Mouse (Mus musculus) embryonic facial prominence, embryonic 15.5 days (tissue): ENCODE measurements around the gene H2-Q2. TPM values are rescaled to one million over a fixed set of nuclear protein-coding genes. Genes with fewer than 3 reads are reported as not detected.
A peak's percentile ranks its signal among the peaks of the same experiment; 100 is the strongest.
"Not testable (repeated sequence)": the region's sequence is repeated elsewhere in the genome, so short reads cannot be mapped to it uniquely, and the experiment has no call there.

Experiments used
- ATAC-seq: fragments of 200-750 bp; cut with Nextera tagmentation; 2 replicates; pipeline ENCODE4 v1.8.0; 2017; ENCODE audit warnings: low read depth, moderate TSS enrichment; ENCODE audit not compliant: insufficient number of reproducible peaks, low FRiP score, low TSS enrichment
- H3K27ac ChIP-seq: fragments of 300-500 bp; sonication (generic); replicated peaks from 2 replicates; pipeline ENCODE4 v1.5.1; 2015; ENCODE audit warnings: mild to moderate bottlenecking, inconsistent platforms
- H3K27me3 ChIP-seq: fragments of 300-500 bp; sonication (generic); 2 replicates; pipeline ENCODE4 v1.6.1; 2015; ENCODE audit warnings: inconsistent platforms
- H3K36me3 ChIP-seq: fragments of 300-500 bp; sonication (generic); 2 replicates; pipeline ENCODE4 v1.6.1; 2015; ENCODE audit warnings: mild to moderate bottlenecking, inconsistent platforms
- H3K4me1 ChIP-seq: fragments of 300-500 bp; sonication (generic); 2 replicates; pipeline ENCODE4 v1.6.1; 2015; ENCODE audit warnings: inconsistent platforms
- H3K4me2 ChIP-seq: fragments of 300-500 bp; sonication (generic); replicated peaks from 2 replicates; pipeline ENCODE4 v1.6.1; 2015; ENCODE audit warnings: mild to moderate bottlenecking, inconsistent platforms
- H3K4me3 ChIP-seq: fragments of 300-500 bp; sonication (generic); replicated peaks from 2 replicates; pipeline ENCODE4 v1.5.1; 2015; ENCODE audit warnings: mild to moderate bottlenecking, inconsistent platforms
- H3K9ac ChIP-seq: fragments of 300-500 bp; sonication (generic); 2 replicates; pipeline ENCODE4 v1.6.1; 2015; ENCODE audit warnings: inconsistent platforms
- H3K9me3 ChIP-seq: fragments of 300-500 bp; sonication (generic); replicated peaks from 2 replicates; pipeline ENCODE4 v1.6.1; 2016; ENCODE audit warnings: inconsistent platforms
- WGBS: fragments of 180-500 bp; shearing (Covaris S2); methylation state at CpG from one replicate; pipeline ENCODE4 v1.1.7; 2015; 5-methylcytosine and 5-hydroxymethylcytosine counted together
- polyA plus RNA-seq: library from polyadenylated mRNA; unstranded; fragments of >200 nt; fragmentation: Nextera tagmentation; extraction: Ambion mirVana; gene quantifications from 2 replicates; pipeline ENCODE4 v1.2.1, GENCODE M21; 2015

H2-Q2 gene
- polyA plus RNA-seq, 1 experiment from 2014 or later, result 0.47 TPM

- not testable (repeated sequence) for H3K9ac ChIP-seq, H3K4me2 ChIP-seq, H3K9me3 ChIP-seq, H3K36me3 ChIP-seq, H3K4me1 ChIP-seq, H3K4me3 ChIP-seq, ATAC-seq, H3K27ac ChIP-seq
- peaks cover 26% of the 10 kb centered on the region for H3K27me3 ChIP-seq
These were observed 16.0 kb upstream of the H2-Q2 start for GRCm38 (mm10) chr17:35326000-35326399.

GRCm38 (mm10) chr17:35329714-35330113 lies 12.3 kb upstream of the H2-Q2 start:
- not testable (repeated sequence) for H3K4me2 ChIP-seq, H3K36me3 ChIP-seq, H3K9ac ChIP-seq, H3K4me3 ChIP-seq, H3K27me3 ChIP-seq, H3K9me3 ChIP-seq, ATAC-seq, H3K4me1 ChIP-seq, H3K27ac ChIP-seq
- WGBS, result 51% methylated on average over 3 of the region's 3 CpGs

GRCm38 (mm10) chr17:35331546-35331945 lies 10.5 kb upstream of the H2-Q2 start:
- H3K9ac ChIP-seq, H3K4me1 ChIP-seq, H3K36me3 ChIP-seq, H3K4me3 ChIP-seq, H3K4me2 ChIP-seq, H3K27ac ChIP-seq, H3K27me3 ChIP-seq, H3K9me3 ChIP-seq, ATAC-seq: not testable (repeated sequence)
- 63% methylated on average over 6 of the region's 6 CpGs for WGBS

GRCm38 (mm10) chr17:35342711-35343476 lies 852 bp downstream of the H2-Q2 start:
- peak overlapping the region; percentile 66 for H3K4me2 ChIP-seq
- ATAC-seq, result no peak
- peaks cover 10% of the 10 kb centered on the region for H3K4me1 ChIP-seq
- H3K27me3 ChIP-seq, result peaks cover 44% of the 10 kb centered on the region
- no peak overlapping the region for H3K9ac ChIP-seq
- WGBS, result 3% methylated on average over 46 of the region's 46 CpGs
- no peaks in the 10 kb centered on the region for H3K36me3 ChIP-seq
- peak overlapping the region; percentile 39 for H3K4me3 ChIP-seq
- no peak overlapping the region for H3K27ac ChIP-seq
- H3K9me3 ChIP-seq, result no peaks in the 10 kb centered on the region

GRCm38 (mm10) chr17:35347659-35348058 lies 5.6 kb downstream of the H2-Q2 start:
- H3K9ac ChIP-seq, ATAC-seq, H3K4me3 ChIP-seq, H3K4me1 ChIP-seq, H3K4me2 ChIP-seq, H3K9me3 ChIP-seq, H3K27ac ChIP-seq, H3K36me3 ChIP-seq: not testable (repeated sequence)
- H3K27me3 ChIP-seq, result peaks cover 20% of the 10 kb centered on the region

- not testable (repeated sequence) for ATAC-seq, H3K9ac ChIP-seq, H3K4me1 ChIP-seq, H3K4me2 ChIP-seq, H3K27me3 ChIP-seq, H3K27ac ChIP-seq, H3K36me3 ChIP-seq, H3K9me3 ChIP-seq, H3K4me3 ChIP-seq
- 62% methylated on average over 6 of the region's 6 CpGs for WGBS
These were observed 11.2 kb downstream of the H2-Q2 start for GRCm38 (mm10) chr17:35353275-35353674.

GRCm38 (mm10) chr17:35354071-35354470 lies 12.0 kb downstream of the H2-Q2 start:
- Histone ChIP-seq H3K9ac (no peak overlapping the region), H3K27ac (no peak overlapping the region), H3K9me3 (no peaks in the 10 kb centered on the region), H3K4me2 (no peak overlapping the region), H3K27me3 (peaks cover 6% of the 10 kb centered on the region), H3K4me1 (peaks cover 4% of the 10 kb centered on the region), H3K36me3 (no peaks in the 10 kb centered on the region), H3K4me3 (no peak overlapping the region)
- WGBS, result 50% methylated on average over 2 of the region's 2 CpGs
- no peak for ATAC-seq

GRCm38 (mm10) chr17:35357086-35357485 lies 15.0 kb downstream of the H2-Q2 start:
- H3K4me2 ChIP-seq, result no peak overlapping the region

GRCm38 (mm10) chr17:35358763-35359469 lies 16.9 kb downstream of the H2-Q2 start:
- no peak for ATAC-seq
- H3K36me3 ChIP-seq, result no peaks in the 10 kb centered on the region
- WGBS, result 8% methylated on average over 38 of the region's 38 CpGs

More at GRCm38 (mm10) chr17:35357086-35357485, 15.0 kb downstream of the H2-Q2 start:
- no peak overlapping the region for H3K9ac ChIP-seq
- H3K36me3 ChIP-seq, result no peaks in the 10 kb centered on the region
- H3K27ac ChIP-seq, result no peak overlapping the region
- H3K4me1 ChIP-seq, result peaks cover 9% of the 10 kb centered on the region
- ATAC-seq, result no peak
- no peaks in the 10 kb centered on the region for H3K9me3 ChIP-seq
- 27% methylated on average over 1 of the region's 1 CpGs for WGBS
- H3K4me3 ChIP-seq, result no peak overlapping the region
- peaks cover 14% of the 10 kb centered on the region for H3K27me3 ChIP-seq

GRCm38 (mm10) chr17:35359470-35359862 lies 17.4 kb downstream of the H2-Q2 start:
- H3K4me3 ChIP-seq, result peak overlapping the region; percentile 39
- peak overlapping the region; percentile 9; the same call in 1 of the 2 replicates for H3K9ac ChIP-seq
- H3K36me3 ChIP-seq, result no peaks in the 10 kb centered on the region
- H3K4me1 ChIP-seq, result peaks cover 9% of the 10 kb centered on the region
- ATAC-seq, result no peak
- peak overlapping the region; percentile 69 for H3K4me2 ChIP-seq
- peaks cover 14% of the 10 kb centered on the region for H3K27me3 ChIP-seq
- 15% methylated on average over 21 of the region's 21 CpGs for WGBS
- H3K9me3 ChIP-seq, result 0 out of 2 replicates have a peak, but pooled peaks cover 7% of the 10 kb centered on the region
- no peak overlapping the region for H3K27ac ChIP-seq

More at GRCm38 (mm10) chr17:35358763-35359469, 16.9 kb downstream of the H2-Q2 start:
- Histone ChIP-seq H3K4me1 (peaks cover 9% of the 10 kb centered on the region), H3K4me3 (peak overlapping the region; percentile 39), H3K27ac (no peak overlapping the region), H3K4me2 (peak overlapping the region; percentile 69), H3K27me3 (peaks cover 14% of the 10 kb centered on the region), H3K9me3 (0 out of 2 replicates have a peak, but pooled peaks cover 7% of the 10 kb centered on the region), H3K9ac (peak overlapping the region; percentile 9; the same call in 1 of the 2 replicates)

GRCm38 (mm10) chr17:35379369-35379728 lies 37.3 kb downstream of the H2-Q2 start, which contains the start of gene H2-Q4:
Gene H2-Q4, plus strand, starts transcription at chr17:35379617.
- Histone ChIP-seq H3K9me3 (no peaks in the 10 kb centered on the region), H3K9ac (peak within 1 kb of the TSS; percentile 23), H3K4me2 (peak within 1 kb of the TSS; percentile 98), H3K4me3 (peak within 1 kb of the TSS; percentile 58), H3K4me1 (0 out of 2 replicates have a peak, but pooled peaks cover 8% of the 10 kb centered on the region), H3K27me3 (no peaks in the 10 kb centered on the region; the same call in 1 of the 2 replicates), H3K36me3 (no peaks in the 10 kb centered on the region), H3K27ac (no peak within 1 kb of the TSS)
- peak; percentile 82 for ATAC-seq
- WGBS, result under 1% methylated on average over 13 of the region's 16 CpGs
